Mouse (Mus musculus) lung, postnatal 0 days (tissue): Measurements from ENCODE around the gene Nudt16l1. TPM values are rescaled to one million over a fixed set of nuclear protein-coding genes. Genes with fewer than 3 reads are reported as not detected.

Experiments
- ATAC-seq: fragments of 200-750 bp; cut with Nextera tagmentation; 2 replicates; pipeline ENCODE4 v1.8.0; 2017; ENCODE audit warnings: moderate library complexity
- DNase-seq: peaks from one replicate; pipeline ENCODE4 v3.0.0-alpha.2; 2016; ENCODE audit warnings: low spot score
- H3K27ac ChIP-seq: fragments of 300-500 bp; sonication (generic); 2 replicates; pipeline ENCODE4 v1.5.1; 2014; ENCODE audit warnings: antibody characterized with exemption, mild to moderate bottlenecking, low read length, mixed read lengths
- H3K27me3 ChIP-seq: fragments of 300-500 bp; sonication (generic); replicated peaks from 2 replicates; pipeline ENCODE4 v1.6.1; 2014; ENCODE audit warnings: low read length, mixed read lengths; ENCODE audit not compliant: insufficient read depth
- H3K36me3 ChIP-seq: fragments of 300-500 bp; sonication (generic); 2 replicates; pipeline ENCODE4 v1.6.1; 2014; ENCODE audit warnings: low read length, mixed read lengths; ENCODE audit not compliant: insufficient read depth
- H3K4me1 ChIP-seq: fragments of 300-500 bp; sonication (generic); 2 replicates; pipeline ENCODE4 v1.6.1; 2014; ENCODE audit warnings: antibody characterized with exemption, low read depth, low read length, mixed read lengths; ENCODE audit not compliant: insufficient read depth
- H3K4me2 ChIP-seq: fragments of 300-500 bp; sonication (generic); replicated peaks from 2 replicates; pipeline ENCODE4 v1.6.1; 2014; ENCODE audit warnings: low read depth, mild to moderate bottlenecking, low read length, moderate library complexity, mixed read lengths
- H3K4me3 ChIP-seq: fragments of 300-500 bp; sonication (generic); 2 replicates; pipeline ENCODE4 v1.5.1; 2014; ENCODE audit warnings: low read depth, low read length
- H3K9ac ChIP-seq: fragments of 300-500 bp; sonication (generic); replicated peaks from 2 replicates; pipeline ENCODE4 v1.6.1; 2014; ENCODE audit warnings: low read depth, mild to moderate bottlenecking
- H3K9me3 ChIP-seq: fragments of 300-500 bp; sonication (generic); 2 replicates; pipeline ENCODE4 v1.6.1; 2016; ENCODE audit warnings: low read length, mixed read lengths
- CTCF ChIP-seq: IDR thresholded peaks from 2 replicates; pipeline ENCODE4 v1.5.1; 2016; ENCODE audit warnings: antibody characterized with exemption, mild to moderate bottlenecking
- EP300 ChIP-seq: IDR thresholded peaks from 2 replicates; pipeline ENCODE4 v1.6.1; 2016; ENCODE audit warnings: antibody characterized with exemption, mild to moderate bottlenecking, control low read depth
- WGBS: fragments of 180-500 bp; shearing (Covaris S2); extraction: QIAGEN DNeasy Blood & Tissue Kit; methylation state at CpG from one replicate; pipeline ENCODE4 v1.1.7; 2014; 5-methylcytosine and 5-hydroxymethylcytosine counted together
- polyA plus RNA-seq: library from polyadenylated mRNA; unstranded; fragments of >200 nt; fragmentation: Nextera tagmentation; extraction: Ambion mirVana; gene quantifications from 2 replicates; pipeline ENCODE4 v1.2.1, GENCODE M21; 2015

Nudt16l1 gene
- polyA plus RNA-seq, 1 experiment from 2014 or later = 92.0 TPM

GRCm38 (mm10) chr16:4897146-4897730, 41.3 kb upstream of the Nudt16l1 start:
- peak; percentile 18; the same call in 1 of the 2 replicates for ATAC-seq
- no peak overlapping the region for H3K9ac ChIP-seq
- no peak overlapping the region; the same call in 1 of the 2 replicates for H3K27ac ChIP-seq

GRCm38 (mm10) chr16:4898881-4899280, 39.7 kb upstream of the Nudt16l1 start:
- H3K27ac ChIP-seq = no peak overlapping the region
- TF ChIP-seq EP300 = no peak
- no peak for TF ChIP-seq CTCF
- H3K9me3 ChIP-seq = no peaks in the 10 kb centered on the region
- no peak for ATAC-seq
- no peak overlapping the region for H3K4me3 ChIP-seq
- no peak for DNase-seq
- no peaks in the 10 kb centered on the region for H3K36me3 ChIP-seq
- H3K9ac ChIP-seq = no peak overlapping the region
- no peaks in the 10 kb centered on the region for H3K27me3 ChIP-seq
- WGBS = 92% methylated on average over 6 of the region's 6 CpGs
- H3K4me1 ChIP-seq = peaks cover 21% of the 10 kb centered on the region; the same call in 1 of the 2 replicates
- H3K4me2 ChIP-seq = no peak overlapping the region

More at GRCm38 (mm10) chr16:4897146-4897730, 41.3 kb upstream of the Nudt16l1 start:
- Histone ChIP-seq H3K4me3 (no peak overlapping the region), H3K4me2 (no peak overlapping the region), H3K9me3 (no peaks in the 10 kb centered on the region), H3K27me3 (no peaks in the 10 kb centered on the region), H3K4me1 (peaks cover 19% of the 10 kb centered on the region; the same call in 1 of the 2 replicates), H3K36me3 (no peaks in the 10 kb centered on the region)
- DNase-seq = no peak
- WGBS = 60% methylated on average over 7 of the region's 7 CpGs
- TF ChIP-seq CTCF (peak; percentile 55), EP300 (no peak)

- Histone ChIP-seq H3K4me1 (peaks cover 13% of the 10 kb centered on the region; the same call in 1 of the 2 replicates), H3K27me3 (no peaks in the 10 kb centered on the region), H3K9me3 (no peaks in the 10 kb centered on the region), H3K36me3 (no peaks in the 10 kb centered on the region), H3K9ac (no peak overlapping the region), H3K4me2 (no peak overlapping the region), H3K27ac (no peak overlapping the region), H3K4me3 (no peak overlapping the region)
- no peak for ATAC-seq
- DNase-seq = no peak
- TF ChIP-seq EP300 (no peak), CTCF (no peak)
- 40% methylated on average over 2 of the region's 2 CpGs for WGBS
These were observed 38.9 kb upstream of the Nudt16l1 start for GRCm38 (mm10) chr16:4899711-4900110.

- no peak for TF ChIP-seq EP300
- no peak overlapping the region for H3K4me2 ChIP-seq
- no peak overlapping the region for H3K27ac ChIP-seq
- WGBS = 65% methylated on average over 7 of the region's 7 CpGs
- no peak overlapping the region for H3K4me3 ChIP-seq
- DNase-seq (no peak), ATAC-seq (no peak)
- H3K27me3 ChIP-seq = no peaks in the 10 kb centered on the region
- no peaks in the 10 kb centered on the region for H3K36me3 ChIP-seq
- H3K4me1 ChIP-seq = peaks cover 9% of the 10 kb centered on the region; the same call in 1 of the 2 replicates
- no peak overlapping the region for H3K9ac ChIP-seq
- no peaks in the 10 kb centered on the region for H3K9me3 ChIP-seq
These were observed 37.4 kb upstream of the Nudt16l1 start for GRCm38 (mm10) chr16:4901167-4901566.

GRCm38 (mm10) chr16:4902390-4902789, 36.2 kb upstream of the Nudt16l1 start:
- no peaks in the 10 kb centered on the region for H3K9me3 ChIP-seq
- ATAC-seq (no peak), DNase-seq (no peak)
- H3K27ac ChIP-seq = no peak overlapping the region
- no peak overlapping the region for H3K4me2 ChIP-seq
- H3K9ac ChIP-seq = no peak overlapping the region
- no peak for TF ChIP-seq EP300
- 85% methylated on average over 2 of the region's 2 CpGs for WGBS
- no peaks in the 10 kb centered on the region for H3K27me3 ChIP-seq
- H3K4me3 ChIP-seq = no peak overlapping the region
- no peaks in the 10 kb centered on the region for H3K36me3 ChIP-seq
- 0 out of 2 replicates have a peak, but pooled peaks cover 3% of the 10 kb centered on the region for H3K4me1 ChIP-seq

GRCm38 (mm10) chr16:4903491-4904102, 35.0 kb upstream of the Nudt16l1 start:
- DNase-seq (no peak), ATAC-seq (no peak)
- H3K27ac ChIP-seq = no peak overlapping the region

More at GRCm38 (mm10) chr16:4903491-4904102, 35.0 kb upstream of the Nudt16l1 start:
- WGBS = 56% methylated on average over 6 of the region's 6 CpGs
- Histone ChIP-seq H3K4me1 (0 out of 2 replicates have a peak, but pooled peaks cover 3% of the 10 kb centered on the region), H3K27me3 (no peaks in the 10 kb centered on the region), H3K9me3 (no peaks in the 10 kb centered on the region), H3K4me2 (no peak overlapping the region), H3K4me3 (no peak overlapping the region), H3K9ac (no peak overlapping the region), H3K36me3 (no peaks in the 10 kb centered on the region)
- TF ChIP-seq CTCF (no peak), EP300 (no peak)
